Mouse (Mus musculus): ENCODE data around the gene Hist3h2ba. TPM values are rescaled to one million over a fixed set of nuclear protein-coding genes. Genes with fewer than 3 reads are reported as not detected.

Gene Hist3h2ba
- polyA plus RNA-seq, 1 experiment from 2014 or later, result 75.5 TPM

- Histone ChIP-seq H3K9ac (ENCODE audit: low read length) (no peak overlapping the region), H3K4me1 (ENCODE audit: control insufficient read depth, insufficient read depth, low read length) (no peaks in the 10 kb centered on the region), H3K27ac (ENCODE audit: low read depth, low read length) (no peak overlapping the region), H3K27me3 (ENCODE audit: control insufficient read depth, insufficient read depth, low read length) (no peaks in the 10 kb centered on the region), H3K9me3 (ENCODE audit: control insufficient read depth, low read length) (no peaks in the 10 kb centered on the region), H3K4me3 (ENCODE audit: low read depth, low read length) (no peak overlapping the region), H3K36me3 (ENCODE audit: control insufficient read depth, insufficient read depth, low read length) (no peaks in the 10 kb centered on the region), H3K4me2 (ENCODE audit: low read depth) (no peak overlapping the region)
- no peak for ATAC-seq (ENCODE audit: insufficient read depth, low FRiP score, low TSS enrichment)
- DNase-seq (ENCODE audit: low spot score), result peak; percentile 47
- 53% methylated on average over 14 of the region's 14 CpGs for WGBS
Measured at GRCm38 (mm10) chr11:58916879-58917744, 31.6 kb upstream of the Hist3h2ba start.

GRCm38 (mm10) chr11:58917745-58918366 is 30.9 kb upstream of the Hist3h2ba start, which contains the start of gene Btnl10:
TSS of gene Btnl10 (plus strand) at chr11:58917908.
- Histone ChIP-seq H3K9me3 (ENCODE audit: control insufficient read depth, low read length) (no peaks in the 10 kb centered on the region), H3K4me2 (ENCODE audit: low read depth) (no peak within 1 kb of the TSS), H3K4me3 (ENCODE audit: low read depth, low read length) (no peak within 1 kb of the TSS), H3K27me3 (ENCODE audit: control insufficient read depth, insufficient read depth, low read length) (no peaks in the 10 kb centered on the region), H3K9ac (ENCODE audit: low read length) (no peak within 1 kb of the TSS), H3K27ac (ENCODE audit: low read depth, low read length) (no peak within 1 kb of the TSS), H3K36me3 (ENCODE audit: control insufficient read depth, insufficient read depth, low read length) (no peaks in the 10 kb centered on the region), H3K4me1 (ENCODE audit: control insufficient read depth, insufficient read depth, low read length) (no peaks in the 10 kb centered on the region)
- no peak for DNase-seq (ENCODE audit: low spot score)
- 87% methylated on average over 12 of the region's 12 CpGs for WGBS
- ATAC-seq (ENCODE audit: insufficient read depth, low FRiP score, low TSS enrichment), result no peak

- H3K4me1 ChIP-seq (ENCODE audit: control insufficient read depth, insufficient read depth, low read length), result no peaks in the 10 kb centered on the region
- no peaks in the 10 kb centered on the region for H3K9me3 ChIP-seq (ENCODE audit: control insufficient read depth, low read length)
- DNase-seq (ENCODE audit: low spot score) (no peak), ATAC-seq (ENCODE audit: insufficient read depth, low FRiP score, low TSS enrichment) (no peak)
- H3K4me3 ChIP-seq (ENCODE audit: low read depth, low read length), result no peak overlapping the region
- no peak overlapping the region for H3K4me2 ChIP-seq (ENCODE audit: low read depth)
- 73% methylated on average over 5 of the region's 5 CpGs for WGBS
- H3K36me3 ChIP-seq (ENCODE audit: control insufficient read depth, insufficient read depth, low read length), result no peaks in the 10 kb centered on the region
- no peak overlapping the region for H3K27ac ChIP-seq (ENCODE audit: low read depth, low read length)
- H3K9ac ChIP-seq (ENCODE audit: low read length), result no peak overlapping the region
- H3K27me3 ChIP-seq (ENCODE audit: control insufficient read depth, insufficient read depth, low read length), result no peaks in the 10 kb centered on the region
Measured at GRCm38 (mm10) chr11:58918759-58919158, 30.0 kb upstream of the Hist3h2ba start.

GRCm38 (mm10) chr11:58922420-58922819 is 26.3 kb upstream of the Hist3h2ba start:
- Histone ChIP-seq H3K9ac (ENCODE audit: low read length) (no peak overlapping the region), H3K27me3 (ENCODE audit: control insufficient read depth, insufficient read depth, low read length) (no peaks in the 10 kb centered on the region), H3K4me3 (ENCODE audit: low read depth, low read length) (no peak overlapping the region), H3K36me3 (ENCODE audit: control insufficient read depth, insufficient read depth, low read length) (no peaks in the 10 kb centered on the region), H3K4me1 (ENCODE audit: control insufficient read depth, insufficient read depth, low read length) (no peaks in the 10 kb centered on the region), H3K9me3 (ENCODE audit: control insufficient read depth, low read length) (no peaks in the 10 kb centered on the region), H3K4me2 (ENCODE audit: low read depth) (no peak overlapping the region), H3K27ac (ENCODE audit: low read depth, low read length) (no peak overlapping the region)
- WGBS, result 84% methylated on average over 9 of the region's 9 CpGs
- DNase-seq (ENCODE audit: low spot score) (no peak), ATAC-seq (ENCODE audit: insufficient read depth, low FRiP score, low TSS enrichment) (no peak)

GRCm38 (mm10) chr11:58926651-58927050 is 22.1 kb upstream of the Hist3h2ba start:
- H3K4me3 ChIP-seq (ENCODE audit: low read depth, low read length), result no peak overlapping the region
- H3K36me3 ChIP-seq (ENCODE audit: control insufficient read depth, insufficient read depth, low read length), result peaks cover 2% of the 10 kb centered on the region; the same call in 1 of the 2 replicates
- WGBS, result 80% methylated on average over 2 of the region's 3 CpGs
- H3K4me2 ChIP-seq (ENCODE audit: low read depth), result no peak overlapping the region
- no peaks in the 10 kb centered on the region for H3K4me1 ChIP-seq (ENCODE audit: control insufficient read depth, insufficient read depth, low read length)
- ATAC-seq (ENCODE audit: insufficient read depth, low FRiP score, low TSS enrichment) (no peak), DNase-seq (ENCODE audit: low spot score) (no peak)
- no peaks in the 10 kb centered on the region for H3K9me3 ChIP-seq (ENCODE audit: control insufficient read depth, low read length)
- H3K27me3 ChIP-seq (ENCODE audit: control insufficient read depth, insufficient read depth, low read length), result no peaks in the 10 kb centered on the region
- no peak overlapping the region for H3K27ac ChIP-seq (ENCODE audit: low read depth, low read length)
- H3K9ac ChIP-seq (ENCODE audit: low read length), result no peak overlapping the region

GRCm38 (mm10) chr11:58927053-58927452 is 21.7 kb upstream of the Hist3h2ba start:
- ATAC-seq (ENCODE audit: insufficient read depth, low FRiP score, low TSS enrichment), result no peak
- DNase-seq (ENCODE audit: low spot score), result no peak
- Histone ChIP-seq H3K9me3 (ENCODE audit: control insufficient read depth, low read length) (no peaks in the 10 kb centered on the region), H3K27me3 (ENCODE audit: control insufficient read depth, insufficient read depth, low read length) (no peaks in the 10 kb centered on the region), H3K4me1 (ENCODE audit: control insufficient read depth, insufficient read depth, low read length) (no peaks in the 10 kb centered on the region), H3K27ac (ENCODE audit: low read depth, low read length) (no peak overlapping the region), H3K4me3 (ENCODE audit: low read depth, low read length) (no peak overlapping the region), H3K36me3 (ENCODE audit: control insufficient read depth, insufficient read depth, low read length) (peaks cover 3% of the 10 kb centered on the region), H3K9ac (ENCODE audit: low read length) (no peak overlapping the region), H3K4me2 (ENCODE audit: low read depth) (no peak overlapping the region)
- WGBS, result 75% methylated on average over 2 of the region's 2 CpGs

- 40% methylated on average over 20 of the region's 20 CpGs for WGBS
- peaks cover 10% of the 10 kb centered on the region for H3K36me3 ChIP-seq (ENCODE audit: control insufficient read depth, insufficient read depth, low read length)
- H3K9me3 ChIP-seq (ENCODE audit: control insufficient read depth, low read length), result no peaks in the 10 kb centered on the region
- ATAC-seq (ENCODE audit: insufficient read depth, low FRiP score, low TSS enrichment), result peak; percentile 65
- no peak overlapping the region for H3K4me3 ChIP-seq (ENCODE audit: low read depth, low read length)
- DNase-seq (ENCODE audit: low spot score), result peak; percentile 80
- no peaks in the 10 kb centered on the region for H3K4me1 ChIP-seq (ENCODE audit: control insufficient read depth, insufficient read depth, low read length)
- H3K27me3 ChIP-seq (ENCODE audit: control insufficient read depth, insufficient read depth, low read length), result no peaks in the 10 kb centered on the region
- H3K4me2 ChIP-seq (ENCODE audit: low read depth), result peak overlapping the region; percentile 25
- H3K9ac ChIP-seq (ENCODE audit: low read length), result no peak overlapping the region
- H3K27ac ChIP-seq (ENCODE audit: low read depth, low read length), result 0 out of 2 replicates have a peak overlapping the region, but pooled peaks have one; percentile 17
Measured at GRCm38 (mm10) chr11:58927790-58928651, 20.7 kb upstream of the Hist3h2ba start.

GRCm38 (mm10) chr11:58929055-58929454 is 19.7 kb upstream of the Hist3h2ba start:
- Histone ChIP-seq H3K4me2 (ENCODE audit: low read depth) (no peak overlapping the region), H3K4me1 (ENCODE audit: control insufficient read depth, insufficient read depth, low read length) (no peaks in the 10 kb centered on the region), H3K36me3 (ENCODE audit: control insufficient read depth, insufficient read depth, low read length) (peaks cover 12% of the 10 kb centered on the region), H3K9ac (ENCODE audit: low read length) (no peak overlapping the region), H3K27me3 (ENCODE audit: control insufficient read depth, insufficient read depth, low read length) (no peaks in the 10 kb centered on the region), H3K4me3 (ENCODE audit: low read depth, low read length) (no peak overlapping the region), H3K9me3 (ENCODE audit: control insufficient read depth, low read length) (no peaks in the 10 kb centered on the region), H3K27ac (ENCODE audit: low read depth, low read length) (no peak overlapping the region)
- 86% methylated on average over 3 of the region's 4 CpGs for WGBS
- DNase-seq (ENCODE audit: low spot score), result no peak
- no peak for ATAC-seq (ENCODE audit: insufficient read depth, low FRiP score, low TSS enrichment)

Measured in neural tube, embryonic 11.5 days (tissue).